In genomic region chr19:46044271-46044992, GRCm38 (mm10) we compare ENCODE assay signal across 8 mouse cellular contexts. TPM values are rescaled to one million over a fixed set of nuclear protein-coding genes. Genes with fewer than 3 reads are reported as not detected.
DNase-seq lines count a peak whose midpoint lies in the region; ATAC-seq lines count a peak whose summit lies in the region.

Pprc1 (plus strand) TSS chr19:46044886.

- H3K4me3 ChIP-seq in heart, embryonic 14.5 days (ENCODE audit: control insufficient read depth in 1 of 2, insufficient read depth in 1 of 2, low read depth in 1 of 2, low read length in 2 of 2) = peak within 1 kb of the TSS; percentile 88 to 99
- H3K4me3 ChIP-seq in lung, embryonic 15.5 days = peak within 1 kb of the TSS; percentile 95
- peak within 1 kb of the TSS; percentile 95 for H3K4me3 ChIP-seq in stomach, embryonic 15.5 days (replicated peaks)

- H3K4me2 ChIP-seq in heart, embryonic 14.5 days (ENCODE audit: low read length) = peak within 1 kb of the TSS; percentile 94
- H3K4me2 ChIP-seq in lung, embryonic 15.5 days = peak within 1 kb of the TSS; percentile 85
- peak within 1 kb of the TSS; percentile 90 for H3K4me2 ChIP-seq in stomach, embryonic 15.5 days

- no peaks in the 10 kb centered on the region for H3K27me3 ChIP-seq in heart, embryonic 14.5 days (ENCODE audit: control insufficient read depth, insufficient read depth, low read length)
- H3K27me3 ChIP-seq in lung, embryonic 15.5 days = no peaks in the 10 kb centered on the region
- H3K27me3 ChIP-seq in stomach, embryonic 15.5 days (replicated peaks) = no peaks in the 10 kb centered on the region

- no peaks in the 10 kb centered on the region for H3K9me3 ChIP-seq in heart, embryonic 14.5 days (ENCODE audit: control insufficient read depth, low read length)
- H3K9me3 ChIP-seq in lung, embryonic 15.5 days = no peaks in the 10 kb centered on the region
- no peaks in the 10 kb centered on the region for H3K9me3 ChIP-seq in stomach, embryonic 15.5 days

- peaks cover 39 to 64% of the 10 kb centered on the region in 2 experiments for H3K4me1 ChIP-seq in heart, embryonic 14.5 days (ENCODE audit: control insufficient read depth in 2 of 2, insufficient read depth in 2 of 2, low read length in 2 of 2)
- H3K4me1 ChIP-seq in lung, embryonic 15.5 days = peaks cover 67% of the 10 kb centered on the region
- H3K4me1 ChIP-seq in stomach, embryonic 15.5 days = peaks cover 50% of the 10 kb centered on the region

- WGBS in heart, embryonic 14.5 days = under 1% methylated on average over 34 of the region's 34 CpGs
- WGBS in lung, embryonic 15.5 days = under 1% methylated on average over 32 of the region's 34 CpGs
- 1% methylated on average over 28 of the region's 34 CpGs for WGBS in stomach, embryonic 15.5 days

- no peaks in the 10 kb centered on the region for H3K36me3 ChIP-seq in heart, embryonic 14.5 days (ENCODE audit: control insufficient read depth, insufficient read depth, low read length)
- H3K36me3 ChIP-seq in lung, embryonic 15.5 days = no peaks in the 10 kb centered on the region
- no peaks in the 10 kb centered on the region for H3K36me3 ChIP-seq in stomach, embryonic 15.5 days

- peak within 1 kb of the TSS; percentile 100 for H3K9ac ChIP-seq in heart, embryonic 14.5 days (ENCODE audit: low read length)
- peak within 1 kb of the TSS; percentile 99 for H3K9ac ChIP-seq in lung, embryonic 15.5 days
- peak within 1 kb of the TSS; percentile 97 for H3K9ac ChIP-seq in stomach, embryonic 15.5 days

- ATAC-seq in erythroblast, adult 5-6 weeks (replicated peaks; ENCODE audit: low FRiP score, poor library complexity, severe bottlenecking) = 0 out of 2 replicates have a peak, but pooled peaks have one; percentile 1
- ATAC-seq in heart, embryonic 14.5 days (ENCODE audit: insufficient number of reproducible peaks, insufficient read depth, low FRiP score, low read depth) = 0 out of 2 replicates have a peak, but pooled peaks have one; percentile 0
- ATAC-seq in lung, embryonic 15.5 days (ENCODE audit: borderline replicate concordance, extremely low read depth, low FRiP score, low TSS enrichment) = no peak
- ATAC-seq in stomach, embryonic 15.5 days (ENCODE audit: insufficient read depth, low FRiP score, low read depth) = no peak; the same call in 1 of the 2 replicates

- peak within 1 kb of the TSS; percentile 92 to 99 for H3K27ac ChIP-seq in heart, embryonic 14.5 days (replicated peaks in 1 of 2; ENCODE audit: control insufficient read depth in 1 of 2, insufficient read depth in 1 of 2, low read depth in 2 of 2, low read length in 2 of 2)
- H3K27ac ChIP-seq in lung, embryonic 15.5 days = peak within 1 kb of the TSS; percentile 99
- H3K27ac ChIP-seq in stomach, embryonic 15.5 days = peak within 1 kb of the TSS; percentile 99

- DNase-seq in cerebellum, adult 11 months = peak; percentile 45
- DNase-seq in cerebellum, postnatal 4 days (ENCODE audit: low spot score in 2 of 2) = no peak
- peak; percentile 71 for DNase-seq in adrenal gland, adult 2 months
- DNase-seq in kidney, postnatal 10 days = peak; percentile 76

RNA-seq across cellular contexts. Expression of gene Pprc1, which starts in this region (rescaled TPM):
- total RNA-seq in adrenal gland, adult 2 months (2021) = 10 to 100 TPM; 22.5 to 36.4 TPM
- 16.0 and 19.1 TPM in 2 replicates for polyA plus RNA-seq in adrenal gland, adult 2 months (2012; rRNA removed)
- 19.6 and 30.7 TPM in 2 replicates for total RNA-seq in erythroblast, adult 5-6 weeks (2015; ENCODE audit: low replicate concordance)
- total RNA-seq in erythroblast, adult 5-6 weeks (2017; ENCODE audit: low replicate concordance) = 11.7 and 20.1 TPM in 2 replicates
- polyA plus RNA-seq in heart, embryonic 14.5 days (2014; fragmentation: Nextera tagmentation; extraction: Ambion mirVana) = 24.6 and 26.4 TPM in 2 replicates
- 28.0 and 29.5 TPM in 2 replicates for polyA plus RNA-seq in lung, embryonic 15.5 days (2015; fragmentation: Nextera tagmentation; extraction: Ambion mirVana)
- 32.7 and 37.5 TPM in 2 replicates for polyA plus RNA-seq in stomach, embryonic 15.5 days (2015; fragmentation: Nextera tagmentation; extraction: Ambion mirVana)

Comparison
In these comparisons a context has a peak if more than half of its experiments do, and no peak if none do; other contexts are left out.
1. DNase-seq: peak in cerebellum, adult 11 months (single experiment), adrenal gland, adult 2 months (single experiment) and kidney, postnatal 10 days (single experiment); none in cerebellum, postnatal 4 days (0 of 2).
2. ATAC-seq: peak in erythroblast, adult 5-6 weeks (single experiment) and heart, embryonic 14.5 days (single experiment); none in lung, embryonic 15.5 days (single experiment) and stomach, embryonic 15.5 days (single experiment).
3. Peak in every context shown above with its lines, with median percentiles within 50 percentile points of each other: H3K27ac ChIP-seq, H3K4me2 ChIP-seq, H3K4me3 ChIP-seq and H3K9ac ChIP-seq.